Mouse (Mus musculus): ENCODE data around the gene Pus7l. TPM values are rescaled to one million over a fixed set of nuclear protein-coding genes. Genes with fewer than 3 reads are reported as not detected.

The Pus7l gene
- polyA plus RNA-seq, 1 experiment = 1.7 TPM

DNA sequence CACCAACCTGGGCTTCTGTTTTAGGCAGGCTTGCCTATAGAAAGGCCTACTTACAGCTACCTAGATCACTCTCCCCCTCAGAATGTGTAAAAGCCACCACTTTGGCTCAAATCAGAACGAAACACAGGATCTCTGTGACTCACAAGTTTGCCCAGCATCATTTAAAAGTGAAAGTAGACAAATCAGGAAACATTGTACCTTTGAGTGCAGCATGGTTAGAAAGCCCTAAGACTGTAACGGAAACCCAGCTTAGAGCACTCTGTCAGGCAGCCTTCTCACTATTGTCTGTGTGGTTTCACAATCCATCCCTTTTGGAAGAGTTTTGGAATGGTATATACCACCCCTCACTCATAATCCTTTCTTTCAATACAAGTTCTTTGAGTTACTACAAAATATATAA lies 21.6 kb upstream of the Pus7l start:
- no peak overlapping the region for H3K4me3 ChIP-seq (ENCODE audit: insufficient read depth, low read depth, low read length)
- no peak for DNase-seq
- TF ChIP-seq POLR2A (IDR thresholded peaks at IDR 0.05; ENCODE audit: low read depth, low read length) = no peak
- TF ChIP-seq CTCF (conservative IDR thresholded peaks at IDR 0.05; ENCODE audit: insufficient read depth, insufficient read length, low read depth, low read length) = no peak
- H3K4me1 ChIP-seq (ENCODE audit: control insufficient read depth, insufficient read depth, low read length) = no peaks in the 10 kb centered on the region; the same call in 1 of the 2 replicates
- no peaks in the 10 kb centered on the region for H3K27me3 ChIP-seq (replicated peaks; ENCODE audit: control insufficient read depth, insufficient read depth, low read length)
- WGBS = 92% methylated on average over 2 of the region's 2 CpGs
- no peak overlapping the region for H3K27ac ChIP-seq (ENCODE audit: insufficient read depth, low read depth, low read length)
- H3K36me3 ChIP-seq (ENCODE audit: control insufficient read depth, insufficient read depth, low read length) = no peaks in the 10 kb centered on the region; the same call in 1 of the 2 replicates

DNA sequence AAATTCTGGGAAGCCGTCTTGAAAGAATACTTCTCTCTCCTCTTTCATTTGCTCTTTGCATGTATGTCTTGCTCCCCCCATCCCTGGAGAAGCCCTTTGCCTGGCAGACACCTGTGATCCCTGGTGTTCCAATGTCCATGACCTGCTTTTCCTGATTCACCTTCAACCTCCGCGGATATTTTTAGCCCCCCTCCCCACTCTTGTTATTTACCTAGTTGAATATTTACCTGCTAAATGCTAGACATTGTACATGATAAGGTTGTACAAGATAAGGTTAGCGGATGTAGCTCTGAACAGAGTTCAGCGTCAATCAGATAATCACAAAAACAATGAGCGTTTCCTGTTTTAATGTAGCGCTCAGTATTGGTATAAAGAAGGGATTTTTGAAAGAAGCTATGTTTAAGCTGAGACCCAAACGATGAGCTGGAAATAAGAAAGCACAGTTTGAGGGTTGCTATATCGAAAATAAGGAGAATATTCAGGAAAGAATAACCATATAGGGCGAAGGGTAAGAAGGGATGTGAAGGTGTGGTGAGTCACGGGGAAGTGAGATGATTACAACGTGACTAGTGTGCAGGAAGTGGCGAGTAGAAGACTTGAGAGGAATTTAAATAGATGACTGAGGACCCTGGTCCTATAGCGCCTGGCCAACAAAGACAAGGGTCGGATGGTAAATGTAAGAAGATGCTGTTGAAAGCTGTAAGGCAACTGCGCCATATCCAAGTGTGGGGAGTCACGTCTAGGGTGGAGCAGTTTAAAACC lies 15.7 kb upstream of the Pus7l start:
- Histone ChIP-seq H3K36me3 (ENCODE audit: control insufficient read depth, insufficient read depth, low read length) (no peaks in the 10 kb centered on the region; the same call in 1 of the 2 replicates), H3K27me3 (replicated peaks; ENCODE audit: control insufficient read depth, insufficient read depth, low read length) (no peaks in the 10 kb centered on the region), H3K4me3 (ENCODE audit: insufficient read depth, low read depth, low read length) (no peak overlapping the region), H3K27ac (ENCODE audit: insufficient read depth, low read depth, low read length) (no peak overlapping the region), H3K4me1 (ENCODE audit: control insufficient read depth, insufficient read depth, low read length) (no peaks in the 10 kb centered on the region)
- TF ChIP-seq CTCF (conservative IDR thresholded peaks at IDR 0.05; ENCODE audit: insufficient read depth, insufficient read length, low read depth, low read length) (no peak), POLR2A (IDR thresholded peaks at IDR 0.05; ENCODE audit: low read depth, low read length) (no peak)
- no peak for DNase-seq
- WGBS = 77% methylated on average over 17 of the region's 17 CpGs

DNA sequence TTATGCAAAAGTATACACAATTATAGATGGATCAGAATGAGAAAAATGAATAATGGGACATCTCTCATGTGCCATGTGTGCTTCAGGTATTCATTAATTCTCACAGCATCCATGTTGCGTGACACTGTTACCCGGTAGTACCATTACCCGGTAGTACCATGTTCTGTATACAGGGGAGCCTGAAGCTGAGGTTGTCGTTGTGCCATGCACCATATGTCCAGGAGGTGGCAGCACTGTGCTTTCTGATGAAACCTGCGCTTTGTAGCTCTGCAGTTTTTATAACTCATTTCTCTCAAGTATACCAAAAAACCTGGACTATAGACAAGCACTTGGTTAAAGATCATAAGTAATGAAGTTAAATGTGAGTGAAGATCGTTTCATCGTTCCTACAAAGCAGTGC lies 14.1 kb upstream of the Pus7l start:
- H3K4me3 ChIP-seq (ENCODE audit: insufficient read depth, low read depth, low read length) = no peak overlapping the region
- no peaks in the 10 kb centered on the region for H3K27me3 ChIP-seq (replicated peaks; ENCODE audit: control insufficient read depth, insufficient read depth, low read length)
- DNase-seq = peak; percentile 84
- WGBS = 12% methylated on average over 7 of the region's 7 CpGs
- no peak overlapping the region for H3K27ac ChIP-seq (ENCODE audit: insufficient read depth, low read depth, low read length)
- no peaks in the 10 kb centered on the region for H3K4me1 ChIP-seq (ENCODE audit: control insufficient read depth, insufficient read depth, low read length)
- TF ChIP-seq POLR2A (IDR thresholded peaks at IDR 0.05; ENCODE audit: low read depth, low read length) (no peak), CTCF (conservative IDR thresholded peaks at IDR 0.05; ENCODE audit: insufficient read depth, insufficient read length, low read depth, low read length) (peak; percentile 98)
- no peaks in the 10 kb centered on the region for H3K36me3 ChIP-seq (ENCODE audit: control insufficient read depth, insufficient read depth, low read length)

DNA sequence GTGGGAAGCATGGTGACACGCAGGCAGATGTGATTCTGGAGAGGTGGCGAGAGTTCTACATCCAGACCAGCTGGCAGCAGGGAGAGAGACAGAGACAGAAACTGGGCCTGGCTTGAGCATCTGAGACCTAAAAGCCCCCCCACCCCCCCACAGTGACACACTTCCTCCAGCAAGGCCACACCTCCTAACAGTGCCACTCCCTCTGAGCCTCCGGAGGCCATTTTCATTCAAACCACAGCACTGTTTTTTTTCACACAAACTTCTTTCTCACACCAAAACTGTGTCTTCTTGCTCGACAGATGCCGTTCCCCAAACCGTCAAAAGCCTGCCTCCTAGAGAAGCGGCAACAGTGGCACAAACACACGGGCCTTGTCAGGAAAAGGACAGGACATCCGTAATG lies 10.2 kb upstream of the Pus7l start:
- Histone ChIP-seq H3K4me1 (ENCODE audit: control insufficient read depth, insufficient read depth, low read length) (no peaks in the 10 kb centered on the region), H3K36me3 (ENCODE audit: control insufficient read depth, insufficient read depth, low read length) (no peaks in the 10 kb centered on the region), H3K4me3 (ENCODE audit: insufficient read depth, low read depth, low read length) (no peak overlapping the region), H3K27me3 (replicated peaks; ENCODE audit: control insufficient read depth, insufficient read depth, low read length) (no peaks in the 10 kb centered on the region), H3K27ac (ENCODE audit: insufficient read depth, low read depth, low read length) (no peak overlapping the region)
- 94% methylated on average over 9 of the region's 9 CpGs for WGBS
- TF ChIP-seq CTCF (conservative IDR thresholded peaks at IDR 0.05; ENCODE audit: insufficient read depth, insufficient read length, low read depth, low read length) (no peak), POLR2A (IDR thresholded peaks at IDR 0.05; ENCODE audit: low read depth, low read length) (no peak)
- DNase-seq = no peak

DNA sequence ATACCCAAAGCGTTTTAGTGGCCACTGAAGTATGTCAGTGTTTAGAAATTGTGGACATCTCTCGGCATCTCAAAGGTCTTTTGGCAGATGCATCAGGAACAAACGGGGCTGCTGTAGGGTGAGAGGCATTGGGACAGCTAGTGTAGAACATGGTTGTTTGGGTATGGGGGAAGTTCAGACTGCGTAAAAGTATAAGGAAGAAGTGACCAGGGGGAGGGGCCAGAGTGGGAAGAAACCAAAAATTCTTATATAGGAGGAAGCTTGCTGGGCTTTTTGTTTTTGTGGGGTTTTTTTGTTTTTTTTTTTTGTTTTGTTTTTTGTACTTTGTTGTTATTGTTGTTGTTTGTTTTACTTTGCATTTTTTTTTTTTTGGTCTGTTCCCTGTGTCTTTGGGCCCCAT lies 1.5 kb upstream of the Pus7l start:
- Histone ChIP-seq H3K4me3 (ENCODE audit: insufficient read depth, low read depth, low read length) (no peak overlapping the region), H3K27me3 (replicated peaks; ENCODE audit: control insufficient read depth, insufficient read depth, low read length) (no peaks in the 10 kb centered on the region), H3K36me3 (ENCODE audit: control insufficient read depth, insufficient read depth, low read length) (no peaks in the 10 kb centered on the region), H3K27ac (ENCODE audit: insufficient read depth, low read depth, low read length) (no peak overlapping the region), H3K4me1 (ENCODE audit: control insufficient read depth, insufficient read depth, low read length) (peaks cover 2% of the 10 kb centered on the region; the same call in 1 of the 2 replicates)
- no peak for DNase-seq
- no peak for TF ChIP-seq POLR2A (IDR thresholded peaks at IDR 0.05; ENCODE audit: low read depth, low read length)
- no peak for TF ChIP-seq CTCF (conservative IDR thresholded peaks at IDR 0.05; ENCODE audit: insufficient read depth, insufficient read length, low read depth, low read length)
- 75% methylated on average over 4 of the region's 4 CpGs for WGBS

DNA sequence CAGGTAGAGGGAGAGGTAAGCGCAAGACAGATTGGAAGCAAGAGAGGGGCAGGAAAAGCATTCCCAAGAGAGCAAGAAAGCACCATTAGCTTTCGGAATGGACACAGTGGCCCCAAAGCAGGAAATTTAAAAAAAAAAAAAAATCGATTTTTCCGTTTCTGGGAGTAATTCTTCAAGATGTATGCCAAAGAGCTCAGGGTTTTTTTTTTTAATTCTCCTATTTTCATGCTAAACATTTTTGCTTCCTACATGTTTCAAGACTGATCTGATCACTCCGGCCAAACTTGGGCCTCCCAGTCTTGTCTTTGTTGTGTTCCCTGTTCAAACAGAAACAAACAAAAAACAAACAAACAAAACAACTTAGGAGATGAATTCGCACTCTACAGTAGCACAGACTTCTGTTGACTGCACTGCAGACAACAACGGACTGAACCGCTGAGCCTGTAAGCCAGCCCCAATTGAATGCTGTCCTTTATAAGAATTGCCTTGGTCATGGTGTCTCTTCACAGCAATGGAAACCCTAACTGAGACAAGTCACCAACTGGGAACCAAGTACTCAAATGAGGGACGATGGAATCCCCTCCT lies 797 bp upstream of the Pus7l start:
- no peaks in the 10 kb centered on the region for H3K36me3 ChIP-seq (ENCODE audit: control insufficient read depth, insufficient read depth, low read length)
- WGBS = 39% methylated on average over 9 of the region's 9 CpGs
- H3K27ac ChIP-seq (ENCODE audit: insufficient read depth, low read depth, low read length) = peak overlapping the region; percentile 88
- H3K27me3 ChIP-seq (replicated peaks; ENCODE audit: control insufficient read depth, insufficient read depth, low read length) = no peaks in the 10 kb centered on the region
- H3K4me3 ChIP-seq (ENCODE audit: insufficient read depth, low read depth, low read length) = peak overlapping the region; percentile 96
- peaks cover 2% of the 10 kb centered on the region; the same call in 1 of the 2 replicates for H3K4me1 ChIP-seq (ENCODE audit: control insufficient read depth, insufficient read depth, low read length)
- no peak for DNase-seq
- TF ChIP-seq POLR2A (IDR thresholded peaks at IDR 0.05; ENCODE audit: low read depth, low read length) = no peak
- TF ChIP-seq CTCF (conservative IDR thresholded peaks at IDR 0.05; ENCODE audit: insufficient read depth, insufficient read length, low read depth, low read length) = no peak

Measured in kidney, adult 2 months (tissue).